Mouse (Mus musculus) induced T-regulatory cell, adult 2 months (primary cell): ENCODE data around the gene Stmnd1.
"Not testable (repeated sequence)": the region's sequence is repeated elsewhere in the genome, so short reads cannot be mapped to it uniquely, and the experiment has no call there.

Source experiments
- DNase-seq: peaks from one replicate; pipeline ENCODE4 v3.0.0-alpha.2; 2012; ENCODE audit warnings: low read depth

Stmnd1 gene

GRCm38 (mm10) chr13:46273453-46274110 lies at the start of gene Stmnd1:
TSS of gene Stmnd1 (plus strand) at chr13:46273721.
- no peak for DNase-seq

DNA sequence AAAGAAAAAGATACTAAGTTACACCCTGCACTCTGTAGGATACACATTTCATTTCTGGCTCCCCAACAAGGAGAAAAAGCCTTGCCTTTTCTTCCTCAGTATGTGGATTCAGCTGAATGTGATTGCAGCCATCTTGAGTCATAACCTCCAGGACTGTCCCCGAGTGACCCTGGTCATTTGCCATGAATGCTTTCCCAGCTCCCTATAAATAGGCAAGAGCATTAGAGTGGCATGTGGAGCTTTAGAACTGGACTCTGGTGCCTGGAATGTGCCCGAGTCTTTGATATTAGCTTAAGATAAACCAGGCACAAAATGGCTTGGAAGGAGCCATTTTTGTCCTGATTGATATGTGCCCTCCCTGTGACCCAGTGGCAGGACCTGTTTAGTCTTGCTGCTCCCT lies 46.6 kb upstream of the Stmnd1 start:
- no peak for DNase-seq

DNA sequence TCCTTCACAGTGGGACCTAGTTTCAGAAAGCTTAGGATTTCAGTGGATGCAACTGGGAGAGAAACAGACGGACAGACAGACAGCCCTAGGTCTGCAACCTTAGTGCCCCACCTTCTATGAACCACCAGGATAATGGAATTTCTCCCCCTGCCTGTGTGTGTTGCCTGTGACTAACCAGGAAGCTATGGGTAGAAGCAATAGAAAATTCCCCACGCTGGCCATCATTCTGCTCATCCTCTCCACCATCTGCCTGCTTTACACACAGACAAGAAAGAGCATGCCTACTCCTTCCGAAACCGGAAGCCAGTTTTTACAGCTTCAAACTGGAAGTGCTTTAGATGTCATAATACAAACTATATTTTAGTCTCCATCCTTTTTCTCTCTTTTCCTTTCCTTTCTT lies 46.0 kb upstream of the Stmnd1 start:
- no peak for DNase-seq

DNA sequence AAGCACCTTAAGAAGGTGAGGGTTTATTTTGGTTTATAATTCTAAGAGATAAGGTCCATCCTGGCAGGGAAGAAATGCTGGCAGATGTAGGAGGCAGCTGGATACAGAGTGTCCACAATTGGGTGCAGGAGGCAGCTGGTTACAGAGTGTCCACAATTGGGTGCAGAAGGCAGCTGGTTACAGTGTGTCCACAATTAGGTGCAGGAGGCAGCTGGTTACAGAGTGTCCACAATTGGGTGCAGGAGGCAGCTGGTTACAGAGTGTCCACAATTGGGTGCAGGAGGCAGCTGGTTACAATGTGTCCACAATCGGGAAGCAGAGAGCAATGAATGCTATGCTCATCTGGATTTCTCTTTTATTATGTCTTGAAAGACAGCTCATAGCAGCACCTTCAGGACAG lies 44.8 kb upstream of the Stmnd1 start:
- not testable (repeated sequence) for DNase-seq

GRCm38 (mm10) chr13:46231514-46232085 lies 41.9 kb upstream of the Stmnd1 start:
- no peak for DNase-seq

DNA sequence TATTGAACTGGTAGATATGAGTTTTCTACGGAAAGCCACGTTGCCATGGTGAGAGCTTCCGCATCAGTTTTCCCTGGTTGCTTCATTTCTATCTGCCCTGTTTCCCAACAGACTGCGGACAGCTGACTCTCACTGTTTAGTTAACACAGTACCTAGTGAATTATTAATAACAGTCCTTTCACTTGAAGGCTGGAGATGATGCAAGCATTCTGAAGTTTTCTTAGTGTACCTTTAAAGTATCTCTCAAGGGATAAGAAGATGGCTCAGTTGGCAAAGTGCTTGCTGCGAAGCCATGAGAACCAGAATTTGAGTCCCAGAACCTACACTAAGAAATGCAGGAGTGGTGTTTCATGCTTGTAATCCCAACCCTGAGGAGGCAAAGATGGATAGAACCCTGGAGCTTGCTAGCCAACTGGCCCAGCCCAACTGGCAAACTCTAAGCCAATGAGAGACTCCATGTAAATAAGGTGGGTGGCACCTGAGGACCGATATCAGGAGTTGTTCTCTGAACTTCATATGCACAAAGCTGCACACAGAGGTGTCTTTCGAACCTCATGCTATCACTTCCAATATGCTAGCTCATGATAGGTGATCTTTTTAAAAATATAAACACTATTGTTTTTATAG lies 35.7 kb upstream of the Stmnd1 start:
- DNase-seq, result no peak

GRCm38 (mm10) chr13:46238796-46239195 lies 34.7 kb upstream of the Stmnd1 start:
- DNase-seq, result no peak

- no peak for DNase-seq
Observed at GRCm38 (mm10) chr13:46241391-46242188, 31.9 kb upstream of the Stmnd1 start.

DNA sequence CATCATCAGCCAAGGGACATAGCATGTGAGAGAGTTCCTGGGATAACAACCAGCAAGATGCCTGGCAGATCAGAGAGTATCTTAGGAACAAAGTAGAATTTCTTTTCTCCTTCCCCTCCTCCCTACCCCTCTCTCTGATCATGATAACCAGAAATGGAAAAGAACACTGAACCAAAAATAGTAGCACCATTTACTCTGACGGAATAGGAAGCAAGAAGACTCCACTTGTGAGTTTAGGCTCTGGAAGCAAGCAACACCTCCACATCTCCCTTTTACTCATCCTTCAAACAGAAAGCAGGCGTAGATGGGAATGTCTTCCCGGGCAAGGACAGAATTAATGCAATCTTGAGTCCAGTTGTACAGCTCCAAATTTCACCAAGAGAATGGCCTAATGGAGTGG lies 19.8 kb upstream of the Stmnd1 start:
- no peak for DNase-seq

- DNase-seq, result no peak
Observed at GRCm38 (mm10) chr13:46254171-46254570, 19.4 kb upstream of the Stmnd1 start.

- no peak for DNase-seq
Observed at GRCm38 (mm10) chr13:46255616-46256015, 17.9 kb upstream of the Stmnd1 start.

DNA sequence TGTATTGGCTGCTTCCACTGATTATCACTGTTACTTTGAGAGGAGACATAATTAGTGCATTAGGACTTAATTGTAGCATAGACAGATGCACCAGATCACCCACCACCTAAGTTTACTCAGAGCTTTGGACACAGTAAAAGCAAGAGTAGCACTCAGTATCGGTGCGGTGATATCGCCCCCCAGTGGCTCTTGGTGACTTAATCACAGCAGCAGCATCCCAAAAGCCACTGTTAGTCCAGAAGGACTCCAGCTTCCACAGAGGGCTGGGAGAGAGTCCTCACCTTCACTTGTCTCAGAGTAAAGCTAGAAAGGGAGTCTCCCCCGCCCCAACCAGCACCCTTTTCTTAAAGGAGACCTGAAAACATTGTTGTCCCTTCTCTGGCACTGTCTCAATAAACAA lies 15.7 kb upstream of the Stmnd1 start:
- DNase-seq, result peak; percentile 38

- DNase-seq, result no peak
Observed at GRCm38 (mm10) chr13:46259526-46259925, 14.0 kb upstream of the Stmnd1 start.

- no peak for DNase-seq
Observed at GRCm38 (mm10) chr13:46261244-46261643, 12.3 kb upstream of the Stmnd1 start.

DNA sequence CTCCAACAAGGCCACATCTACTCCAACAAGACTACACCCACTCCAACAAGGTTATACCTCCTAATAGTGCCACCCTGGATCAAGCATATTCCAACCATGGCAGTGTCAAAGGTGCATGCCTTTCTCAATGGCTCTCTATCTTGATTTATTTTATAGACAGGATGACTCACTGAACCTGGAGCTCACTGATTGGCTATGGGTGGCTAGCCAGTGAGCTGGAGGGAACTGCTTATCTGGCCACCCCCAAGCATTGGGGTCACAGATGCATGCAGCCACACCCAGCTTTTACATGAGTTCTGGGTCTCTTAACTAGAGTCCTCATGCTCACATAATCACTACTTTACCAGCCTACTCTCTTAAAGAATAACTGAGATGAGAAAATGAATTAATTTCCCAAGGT lies 5.7 kb upstream of the Stmnd1 start:
- no peak for DNase-seq

- no peak for DNase-seq
Observed at GRCm38 (mm10) chr13:46268341-46268740, 5.2 kb upstream of the Stmnd1 start.

DNA sequence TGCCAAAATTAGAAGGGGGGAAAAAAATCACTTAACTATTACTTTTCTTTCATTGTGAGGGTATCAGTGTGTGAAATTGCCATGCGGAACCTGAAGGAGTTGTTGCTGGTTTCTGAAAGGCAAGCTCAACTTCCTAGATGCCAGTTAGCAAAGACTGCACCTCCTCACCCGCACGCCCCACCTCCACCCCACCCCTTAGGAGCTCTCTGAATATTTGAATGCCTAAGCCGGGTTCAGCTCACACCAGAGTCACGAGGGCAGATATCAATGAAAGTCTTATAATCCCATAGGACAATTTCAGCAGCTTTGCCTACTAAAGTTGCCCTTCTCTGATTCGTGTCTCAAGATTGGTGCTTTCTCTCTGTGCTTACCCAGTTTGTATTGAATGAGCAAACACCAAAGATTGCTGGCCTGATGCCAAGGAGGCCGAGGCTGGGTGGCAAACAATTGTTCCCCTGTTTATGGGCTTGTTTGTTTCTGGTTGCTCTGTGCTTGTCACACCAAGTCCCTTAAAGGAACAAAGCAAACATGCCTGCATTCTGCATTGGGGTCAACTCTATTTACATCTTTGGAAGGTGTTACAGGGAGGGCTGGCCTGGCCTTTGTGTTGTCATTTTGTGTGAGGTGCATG lies 4.6 kb upstream of the Stmnd1 start:
- no peak for DNase-seq

DNA sequence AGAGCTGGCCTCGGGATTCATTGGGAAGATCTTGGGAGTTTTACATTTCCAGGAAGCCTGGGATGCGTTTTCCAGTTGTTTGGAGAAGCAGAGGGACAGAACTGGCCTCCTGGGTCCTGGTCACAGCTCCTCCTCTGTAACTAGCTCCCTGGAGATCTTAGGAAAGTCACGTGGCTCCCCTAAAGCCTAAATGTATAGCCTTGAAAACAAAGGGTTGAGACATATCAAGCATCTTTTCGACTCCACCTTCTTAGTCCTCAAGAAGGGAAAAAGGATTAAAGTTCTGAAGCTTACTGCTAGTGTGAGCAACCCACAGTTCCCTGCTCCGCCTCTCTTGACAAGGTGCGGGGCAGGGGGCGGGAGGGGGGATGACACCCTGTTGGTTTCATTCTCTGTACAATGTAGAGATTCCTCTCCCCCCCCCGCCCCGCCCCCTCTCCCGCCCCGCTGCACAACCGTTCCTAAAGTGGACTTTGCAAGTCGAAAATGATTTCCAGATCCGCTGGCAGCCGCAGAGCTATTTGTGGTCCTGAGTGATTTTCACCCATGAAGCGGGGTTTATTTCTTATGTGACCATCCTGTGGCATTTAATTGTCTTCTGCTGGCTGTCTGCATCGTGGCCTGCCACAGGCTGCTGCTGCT lies 589 bp upstream of the Stmnd1 start:
- DNase-seq, result no peak

DNA sequence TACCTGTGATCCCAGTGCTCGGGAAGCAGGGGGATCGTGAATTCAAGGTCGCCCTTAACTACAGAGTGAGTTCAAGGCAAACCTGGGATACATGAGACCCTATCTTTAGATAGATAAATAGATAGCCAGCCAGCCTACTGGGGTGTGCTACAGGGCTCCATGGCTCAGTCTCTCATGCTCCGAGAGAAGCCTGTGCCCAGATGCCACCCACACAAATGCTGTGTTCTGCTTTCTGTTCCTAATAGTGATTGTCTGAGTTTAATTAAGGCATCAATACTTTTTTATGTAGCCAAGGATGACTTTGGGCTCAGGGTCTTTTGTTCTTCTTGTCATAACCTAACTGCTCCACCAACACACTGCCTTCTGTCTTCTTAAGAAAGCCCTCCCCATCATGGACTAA lies 2.2 kb downstream of the Stmnd1 start:
- DNase-seq, result no peak

DNA sequence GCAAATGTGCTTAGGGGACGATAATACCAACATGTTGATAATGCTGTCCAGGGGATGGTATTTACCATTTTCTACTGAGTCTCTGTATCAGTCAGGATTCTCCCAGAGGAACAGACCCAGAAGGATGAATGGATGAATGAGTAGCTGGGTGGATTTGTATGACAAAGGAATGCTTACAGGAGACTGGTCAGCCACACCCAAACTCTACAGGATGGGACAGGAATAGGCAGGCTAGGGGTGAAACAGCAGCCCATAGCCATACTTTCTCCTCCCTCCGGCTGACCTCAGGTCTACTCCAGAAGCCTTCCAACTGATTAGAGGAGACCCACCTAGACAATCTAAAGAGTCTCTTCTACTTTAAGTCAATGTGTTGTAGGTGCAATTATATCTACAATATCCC lies 9.0 kb downstream of the Stmnd1 start:
- DNase-seq, result no peak

DNA sequence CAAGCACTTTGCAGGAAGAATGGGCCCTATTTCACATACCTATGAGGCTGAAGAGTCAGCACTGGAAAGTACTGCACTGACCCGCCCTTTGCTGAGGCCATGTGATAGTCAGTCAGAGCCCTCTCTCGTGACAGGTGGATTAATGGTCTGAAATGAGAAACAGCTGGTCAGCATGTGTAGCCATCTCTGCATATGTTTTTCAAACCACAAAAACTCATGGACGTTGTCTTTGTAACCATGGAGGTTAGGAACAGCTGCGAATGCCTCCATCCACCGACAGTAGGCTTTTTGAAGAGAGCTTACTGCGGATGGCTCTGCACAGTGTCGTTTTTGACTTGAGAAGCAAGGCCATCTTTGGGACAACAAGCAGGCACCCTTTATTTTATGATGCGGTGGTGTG lies 14.3 kb downstream of the Stmnd1 start:
- no peak for DNase-seq

- DNase-seq, result no peak
Observed at GRCm38 (mm10) chr13:46288372-46288771, 14.9 kb downstream of the Stmnd1 start.
